10 mouse cellular contexts compared by ENCODE assay signal in genomic region chr7:49266422-49266821, GRCm38 (mm10).
A peak's percentile ranks its signal among the peaks of the same experiment; 100 is the strongest.
DNase-seq lines count a peak whose midpoint lies in the region; ATAC-seq and TF ChIP-seq lines count a peak whose summit lies in the region.
"Had no signal": no experiment of that assay in that cellular context is flagged by ENCODE, and none has a peak within 500 bp of the region (broad histone marks: within the 10 kb centered on the region; RNA-seq: fewer than 3 reads in every experiment).

No protein-coding gene starts in this region.

- 47% methylated on average over 6 of the region's 6 CpGs for WGBS in heart, embryonic 15.5 days
- 25% methylated on average over 6 of the region's 6 CpGs for WGBS in olfactory bulb, adult 2 months
- 79% methylated on average over 6 of the region's 6 CpGs for WGBS in midbrain, embryonic 15.5 days
- WGBS in liver, postnatal 0 days (ENCODE audit: insufficient replicate concordance) = 74% methylated on average over 6 of the region's 6 CpGs

- H3K36me3 ChIP-seq in heart, embryonic 15.5 days = no peaks in the 10 kb centered on the region
- H3K36me3 ChIP-seq in midbrain, embryonic 15.5 days (replicated peaks) = no peaks in the 10 kb centered on the region
- H3K36me3 ChIP-seq in liver, postnatal 0 days (replicated peaks; ENCODE audit: insufficient read depth, low read length) = no peaks in the 10 kb centered on the region
- H3K36me3 ChIP-seq: limb, embryonic 15.5 days had no signal

- no peak overlapping the region for H3K4me3 ChIP-seq in heart, embryonic 15.5 days
- H3K4me3 ChIP-seq in olfactory bulb, adult 2 months (ENCODE audit: insufficient read depth, low read depth, low read length) = no peak overlapping the region
- H3K4me3 ChIP-seq in midbrain, embryonic 15.5 days = no peak overlapping the region
- H3K4me3 ChIP-seq in liver, postnatal 0 days (ENCODE audit: low read depth, low read length) = no peak overlapping the region
- H3K4me3 ChIP-seq: limb, embryonic 15.5 days had no signal

- ATAC-seq in heart, embryonic 15.5 days (replicated peaks; ENCODE audit: insufficient number of reproducible peaks, insufficient read depth, low FRiP score, low read depth) = no peak; the same call in 1 of the 2 replicates
- no peak for ATAC-seq in midbrain, embryonic 15.5 days (replicated peaks)
- no peak for ATAC-seq in liver, postnatal 0 days

- no peak overlapping the region for H3K4me2 ChIP-seq in heart, embryonic 15.5 days
- H3K4me2 ChIP-seq in midbrain, embryonic 15.5 days = no peak overlapping the region
- no peak overlapping the region for H3K4me2 ChIP-seq in liver, postnatal 0 days (ENCODE audit: low read depth, low read length)
- H3K4me2 ChIP-seq: limb, embryonic 15.5 days had no signal

- H3K27me3 ChIP-seq in heart, embryonic 15.5 days = no peaks in the 10 kb centered on the region
- H3K27me3 ChIP-seq in midbrain, embryonic 15.5 days (replicated peaks) = no peaks in the 10 kb centered on the region
- H3K27me3 ChIP-seq in liver, postnatal 0 days (ENCODE audit: insufficient read depth, low read length) = no peaks in the 10 kb centered on the region

- peak; percentile 41 for DNase-seq in gastrocnemius, adult 18-20 months (ENCODE audit: low spot score)
- no peak for DNase-seq in gastrocnemius, adult 8-10 months (ENCODE audit: low spot score in 2 of 2)
- peak; percentile 72 for DNase-seq in ovary, postnatal 36 days (ENCODE audit: low spot score)
- no peak for DNase-seq in ovary, postnatal 14 days (ENCODE audit: low spot score)
- DNase-seq in liver, postnatal 0 days = no peak
- DNase-seq: kidney, adult 11 months had no signal

- no peak overlapping the region for H3K9ac ChIP-seq in heart, embryonic 15.5 days
- H3K9ac ChIP-seq in midbrain, embryonic 15.5 days = no peak overlapping the region
- H3K9ac ChIP-seq in liver, postnatal 0 days (replicated peaks) = no peak overlapping the region
- H3K9ac ChIP-seq: limb, embryonic 15.5 days had no signal

- H3K4me1 ChIP-seq in heart, embryonic 15.5 days (replicated peaks) = peaks cover 49% of the 10 kb centered on the region
- peaks cover 71% of the 10 kb centered on the region for H3K4me1 ChIP-seq in olfactory bulb, adult 2 months (ENCODE audit: control insufficient read depth, insufficient read depth, low read length)
- H3K4me1 ChIP-seq in midbrain, embryonic 15.5 days = peaks cover 8% of the 10 kb centered on the region; the same call in 1 of the 2 replicates
- no peaks in the 10 kb centered on the region for H3K4me1 ChIP-seq in liver, postnatal 0 days (ENCODE audit: insufficient read depth)

- no peak for TF ChIP-seq EP300 in liver, postnatal 0 days (IDR thresholded peaks at IDR 0.05; ENCODE audit: low read depth)

- TF ChIP-seq POLR2A in olfactory bulb, adult 2 months (IDR thresholded peaks at IDR 0.05; ENCODE audit: insufficient read depth, low read depth, low read length) = no peak

- H3K9me3 ChIP-seq in heart, embryonic 15.5 days (replicated peaks) = no peaks in the 10 kb centered on the region
- H3K9me3 ChIP-seq in midbrain, embryonic 15.5 days = no peaks in the 10 kb centered on the region
- no peaks in the 10 kb centered on the region for H3K9me3 ChIP-seq in liver, postnatal 0 days (ENCODE audit: low read length)
- H3K9me3 ChIP-seq: limb, embryonic 15.5 days had no signal

- no peak for TF ChIP-seq CTCF in olfactory bulb, adult 2 months (IDR thresholded peaks at IDR 0.05; ENCODE audit: insufficient read depth, low read depth, low read length)
- no peak for TF ChIP-seq CTCF in liver, postnatal 0 days (IDR thresholded peaks at IDR 0.05; ENCODE audit: low read depth)

- H3K27ac ChIP-seq in heart, embryonic 15.5 days = peak overlapping the region; percentile 66
- H3K27ac ChIP-seq in olfactory bulb, adult 2 months (ENCODE audit: insufficient read depth, low read depth, low read length) = peak overlapping the region; percentile 69
- H3K27ac ChIP-seq in midbrain, embryonic 15.5 days = no peak overlapping the region
- no peak overlapping the region for H3K27ac ChIP-seq in liver, postnatal 0 days (ENCODE audit: low read depth)
- H3K27ac ChIP-seq: limb, embryonic 15.5 days had no signal

Comparison
In these comparisons a context has a peak if more than half of its experiments do, and no peak if none do; other contexts are left out.
1. DNase-seq: peak in gastrocnemius, adult 18-20 months (single experiment) and ovary, postnatal 36 days (single experiment); none in gastrocnemius, adult 8-10 months (0 of 2), ovary, postnatal 14 days (single experiment) and liver, postnatal 0 days (single experiment).
2. H3K27ac ChIP-seq: peak in heart, embryonic 15.5 days (single experiment) and olfactory bulb, adult 2 months (single experiment); none in midbrain, embryonic 15.5 days (single experiment) and liver, postnatal 0 days (single experiment).